Mouse (Mus musculus) urinary bladder, postnatal 14 days (tissue): ENCODE results near the gene Ank2.

Experiments
- DNase-seq: peaks from one replicate; pipeline ENCODE4 v3.0.0; 2021; ENCODE audit warnings: low spot score

The Ank2 gene

DNA sequence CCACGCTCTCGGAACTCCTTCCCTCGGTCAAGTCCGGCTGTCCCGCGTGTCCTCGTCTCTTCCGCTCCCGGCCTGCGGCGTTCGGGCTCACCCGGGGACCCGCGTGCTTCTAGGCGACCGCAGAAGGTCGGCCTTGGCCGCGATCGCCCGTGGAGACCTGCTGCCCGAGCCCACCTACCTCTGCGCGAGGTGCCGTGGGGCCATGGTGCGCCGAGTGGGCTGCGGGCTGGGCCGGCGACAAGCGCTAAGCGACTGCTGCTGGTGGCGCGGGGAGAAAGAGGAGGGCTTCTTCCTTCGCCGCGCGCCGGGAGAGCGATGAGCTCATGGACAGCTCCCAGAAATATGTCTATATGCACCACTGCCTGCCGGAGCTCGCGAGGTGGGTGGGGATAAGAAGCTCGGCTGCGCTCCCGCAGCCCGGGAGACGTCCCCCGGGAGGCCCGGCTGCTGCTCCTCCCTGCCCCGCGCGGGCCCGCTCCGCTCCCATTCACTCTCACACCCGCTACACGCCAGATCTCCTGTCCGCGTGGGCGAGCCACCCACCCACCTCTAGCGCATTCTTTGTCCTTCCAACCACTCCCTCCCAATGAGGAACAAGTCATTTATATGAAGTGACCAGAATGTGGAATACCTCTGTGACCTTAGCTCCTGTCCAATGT is at the start of gene Ank2:
Gene Ank2, minus strand, starts transcription at position 609 of the 659 bp plus-strand sequence.
- DNase-seq = peak; percentile 26

DNA sequence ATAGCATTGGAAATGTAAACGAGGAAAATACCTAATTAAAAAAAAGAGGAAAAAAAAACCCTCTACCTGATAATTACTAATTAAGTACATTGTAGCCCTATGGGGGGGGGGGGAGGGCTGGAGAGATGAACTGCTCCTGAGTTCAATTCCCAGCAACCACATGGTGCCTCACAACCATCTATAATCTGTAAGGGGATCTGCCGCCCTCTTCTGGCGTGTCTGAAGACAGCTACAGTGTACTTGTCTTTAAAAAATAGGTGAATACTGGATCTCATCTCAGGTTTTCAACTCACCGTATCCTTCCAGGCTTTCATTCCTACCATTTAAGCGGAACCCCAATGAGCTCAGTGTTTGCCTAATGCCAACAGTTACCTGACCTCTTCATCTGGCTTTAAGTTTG is 48.7 kb upstream of the Ank2 start:
- DNase-seq = peak; percentile 7

DNA sequence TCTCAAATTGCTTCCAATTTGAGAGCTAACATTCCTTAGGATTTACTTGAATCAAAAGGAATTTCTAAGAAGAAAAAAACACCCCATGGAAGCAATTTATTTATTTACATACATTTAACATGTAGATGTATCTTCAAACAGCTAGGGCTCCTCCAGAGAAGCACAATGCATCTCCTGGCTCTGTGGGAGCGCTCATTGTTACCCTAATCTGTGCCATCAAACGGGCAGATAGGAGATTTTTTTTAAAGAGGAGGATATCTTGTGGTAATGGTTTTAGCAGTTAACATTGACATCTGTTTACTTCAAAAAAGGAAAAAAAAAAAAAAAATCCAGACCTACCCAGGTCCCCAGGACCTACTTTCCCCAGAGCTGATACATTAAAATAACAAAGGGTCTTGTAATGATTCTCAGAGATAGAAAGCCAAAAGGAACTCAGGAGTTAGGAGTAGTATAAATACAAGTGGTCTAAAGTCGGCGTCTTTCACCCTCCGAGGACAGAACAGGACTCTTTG is 45.5 kb upstream of the Ank2 start:
- DNase-seq = no peak

DNA sequence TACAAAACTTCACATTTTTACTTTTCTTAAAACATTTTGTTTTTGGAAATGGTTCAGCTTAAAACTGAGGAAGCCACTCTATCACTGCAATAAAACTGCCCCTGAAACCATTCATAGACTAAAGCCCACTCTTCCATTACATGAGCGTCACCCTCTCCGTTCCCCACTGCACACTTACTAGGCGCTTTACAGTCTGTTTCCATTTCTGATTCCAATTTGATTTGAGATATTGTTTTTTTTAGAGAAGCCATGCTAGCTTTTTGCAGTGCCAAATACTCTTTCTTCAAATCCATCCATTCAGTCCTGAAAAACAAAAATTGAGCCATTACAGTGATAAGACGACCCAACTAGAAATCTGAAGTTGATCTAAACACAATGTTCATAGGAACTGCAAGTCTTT is 44.8 kb upstream of the Ank2 start:
- no peak for DNase-seq

- no peak for DNase-seq
Observed at GRCm38 (mm10) chr3:127539193-127539592, 40.0 kb upstream of the Ank2 start.

GRCm38 (mm10) chr3:127530293-127530692 is 31.1 kb upstream of the Ank2 start:
- DNase-seq = no peak

GRCm38 (mm10) chr3:127529824-127530223 is 30.7 kb upstream of the Ank2 start:
- DNase-seq = no peak

DNA sequence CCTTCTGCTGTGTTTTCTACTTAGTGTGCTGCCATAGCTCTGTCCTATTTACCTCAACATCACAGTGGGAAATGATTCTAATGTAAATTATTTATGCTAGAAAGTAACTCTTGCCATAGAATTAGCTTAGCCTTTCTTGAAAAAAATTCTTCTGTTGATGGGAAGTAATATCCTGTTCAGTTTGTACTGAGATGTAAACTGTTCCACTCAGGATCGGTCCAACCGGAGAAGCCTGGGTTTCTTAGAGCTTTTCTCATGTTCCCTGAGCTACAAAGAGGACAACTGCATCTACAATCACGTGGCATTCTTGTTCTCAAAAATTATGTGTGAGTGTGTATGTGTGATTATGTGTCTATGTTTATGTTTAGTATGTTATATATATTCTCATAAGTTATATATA is 30.1 kb upstream of the Ank2 start:
- no peak for DNase-seq

DNA sequence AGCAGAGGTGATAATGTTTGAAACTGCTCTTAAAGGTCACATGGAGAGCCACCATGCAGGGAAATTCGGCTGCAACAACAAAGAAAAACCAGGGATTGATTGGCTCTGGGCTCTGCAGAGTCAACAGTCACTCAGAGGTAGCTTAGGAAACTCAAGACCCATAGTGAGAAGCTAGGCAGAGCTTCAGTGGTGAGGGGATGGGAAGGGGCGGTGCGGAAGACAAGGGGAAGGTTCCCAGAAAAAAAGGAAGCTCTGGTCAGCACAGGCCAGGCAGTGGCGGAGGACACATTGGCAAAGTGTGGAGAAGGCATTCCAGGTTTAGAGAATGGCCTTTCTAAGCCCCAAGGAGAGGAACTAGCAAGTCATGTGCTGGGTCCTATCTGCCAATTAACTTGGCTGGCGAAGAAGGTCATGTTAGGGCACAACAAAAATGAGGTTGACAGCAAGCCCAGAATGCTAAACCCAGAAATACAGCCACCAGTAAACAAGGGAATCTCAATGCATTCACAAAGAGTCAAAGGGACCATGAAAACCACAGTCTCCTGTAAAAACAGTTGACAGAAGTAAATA is 28.4 kb upstream of the Ank2 start:
- no peak for DNase-seq

GRCm38 (mm10) chr3:127525188-127525819 is 26.2 kb upstream of the Ank2 start:
- DNase-seq = no peak

- DNase-seq = no peak
Observed at GRCm38 (mm10) chr3:127521156-127521555, 22.0 kb upstream of the Ank2 start.

DNA sequence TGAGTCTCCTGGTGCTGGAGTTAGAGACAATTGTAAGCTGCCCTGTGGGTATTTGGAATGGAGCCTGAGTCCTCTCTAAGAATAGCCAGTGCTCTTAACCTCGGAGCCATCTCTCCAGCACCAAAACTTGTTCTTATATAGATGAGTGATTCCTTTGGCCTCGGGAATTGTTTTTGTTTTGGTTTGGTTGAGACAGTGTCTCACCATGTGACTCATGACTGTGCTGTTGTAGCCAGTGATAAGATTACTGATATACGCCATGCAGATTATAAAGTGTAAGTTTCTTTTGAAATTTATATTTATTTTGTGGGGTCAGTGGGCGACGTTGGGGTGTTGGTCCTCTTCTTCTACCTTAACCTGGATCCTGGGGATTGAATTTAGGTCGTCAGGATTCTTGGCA is 21.1 kb upstream of the Ank2 start:
- no peak for DNase-seq

GRCm38 (mm10) chr3:127515251-127515650 is 16.1 kb upstream of the Ank2 start:
- no peak for DNase-seq

DNA sequence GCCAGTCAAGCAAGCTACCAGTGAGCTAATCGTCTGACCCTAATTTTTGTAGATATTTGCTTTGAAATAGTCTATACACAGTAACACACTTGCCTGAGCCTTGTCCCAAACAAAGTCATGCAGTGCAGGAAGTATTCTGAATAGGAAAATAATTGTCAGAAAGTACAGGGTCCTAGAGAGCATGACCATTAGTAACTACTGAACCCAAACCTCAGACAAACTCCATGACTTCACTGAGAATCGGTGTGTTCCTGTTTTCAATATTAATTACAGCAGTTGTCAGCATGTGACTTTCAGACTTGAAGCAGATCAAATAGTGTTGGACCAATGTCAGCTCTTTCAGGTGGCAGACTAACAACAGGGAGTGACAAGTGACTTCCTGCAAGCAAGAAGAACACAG is 14.5 kb upstream of the Ank2 start:
- DNase-seq = no peak

DNA sequence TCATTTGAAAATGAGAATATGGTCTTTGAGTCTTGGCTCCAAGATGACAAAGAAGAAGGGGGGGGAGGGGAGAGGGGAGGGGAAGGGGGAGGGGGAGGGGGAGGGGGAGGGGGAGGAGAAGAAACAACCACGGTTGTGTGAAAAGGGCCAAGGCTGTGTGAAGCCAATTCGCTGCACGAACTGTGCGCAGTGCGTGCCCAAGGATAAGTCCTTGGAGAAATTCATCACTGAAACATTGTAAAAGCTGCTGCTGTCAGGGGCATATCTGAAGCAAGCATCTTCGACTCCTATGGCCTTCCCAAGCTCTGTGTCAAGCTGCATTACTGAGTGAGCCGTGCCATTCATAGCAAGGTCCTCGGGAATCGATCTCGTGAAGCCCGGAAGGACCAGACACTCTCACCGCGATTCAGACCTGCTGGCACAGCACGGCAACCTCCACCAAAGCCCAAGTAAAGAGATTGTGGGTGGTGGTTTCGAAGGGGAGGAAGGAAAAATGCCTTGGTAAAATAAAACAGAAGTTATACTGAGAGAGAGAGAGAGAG is 13.7 kb upstream of the Ank2 start:
- DNase-seq = no peak

DNA sequence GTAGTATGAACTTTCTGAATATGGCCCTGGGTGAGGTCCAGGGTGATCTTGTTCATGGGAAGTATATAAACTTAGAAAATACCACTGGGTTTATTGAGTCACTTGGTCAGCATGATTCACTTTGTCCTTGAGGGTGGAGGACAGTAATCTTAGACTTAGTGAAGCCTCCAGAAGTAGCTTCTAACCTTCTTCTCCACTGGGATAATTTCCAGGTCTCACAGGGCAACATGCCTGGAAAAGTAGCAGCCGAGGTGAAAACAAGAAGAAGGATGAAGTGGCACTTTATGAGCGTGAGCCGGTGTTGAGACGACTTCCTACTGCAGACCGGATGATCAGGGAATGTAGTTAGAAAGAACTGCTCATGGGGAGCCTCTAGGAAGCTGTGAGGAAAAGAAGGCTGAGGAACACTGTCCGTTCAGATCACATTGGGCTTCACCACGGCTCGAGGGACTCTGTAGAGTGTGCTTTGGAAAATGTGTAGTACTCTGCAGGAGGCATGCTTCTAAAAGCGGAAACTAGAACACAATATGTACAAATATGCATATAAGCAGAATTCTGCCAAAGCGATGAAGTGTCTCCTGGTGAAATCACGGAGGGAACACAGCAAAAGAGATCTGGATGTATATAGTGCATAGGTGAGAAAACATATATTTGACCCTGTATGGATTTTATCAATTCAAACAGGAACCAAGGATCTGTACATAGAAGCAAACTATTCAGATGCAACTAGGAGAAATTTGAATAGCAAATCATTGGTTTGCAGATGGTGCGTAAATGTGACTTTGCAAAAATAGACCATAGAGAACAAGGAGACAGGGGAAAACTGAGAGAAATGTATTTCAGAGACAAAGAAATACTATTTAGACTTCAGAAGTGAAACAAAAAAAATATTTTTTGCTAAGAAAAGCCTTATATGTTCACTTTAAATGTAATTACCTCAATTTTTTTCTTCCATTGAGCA is 12.9 kb upstream of the Ank2 start:
- DNase-seq = no peak

DNA sequence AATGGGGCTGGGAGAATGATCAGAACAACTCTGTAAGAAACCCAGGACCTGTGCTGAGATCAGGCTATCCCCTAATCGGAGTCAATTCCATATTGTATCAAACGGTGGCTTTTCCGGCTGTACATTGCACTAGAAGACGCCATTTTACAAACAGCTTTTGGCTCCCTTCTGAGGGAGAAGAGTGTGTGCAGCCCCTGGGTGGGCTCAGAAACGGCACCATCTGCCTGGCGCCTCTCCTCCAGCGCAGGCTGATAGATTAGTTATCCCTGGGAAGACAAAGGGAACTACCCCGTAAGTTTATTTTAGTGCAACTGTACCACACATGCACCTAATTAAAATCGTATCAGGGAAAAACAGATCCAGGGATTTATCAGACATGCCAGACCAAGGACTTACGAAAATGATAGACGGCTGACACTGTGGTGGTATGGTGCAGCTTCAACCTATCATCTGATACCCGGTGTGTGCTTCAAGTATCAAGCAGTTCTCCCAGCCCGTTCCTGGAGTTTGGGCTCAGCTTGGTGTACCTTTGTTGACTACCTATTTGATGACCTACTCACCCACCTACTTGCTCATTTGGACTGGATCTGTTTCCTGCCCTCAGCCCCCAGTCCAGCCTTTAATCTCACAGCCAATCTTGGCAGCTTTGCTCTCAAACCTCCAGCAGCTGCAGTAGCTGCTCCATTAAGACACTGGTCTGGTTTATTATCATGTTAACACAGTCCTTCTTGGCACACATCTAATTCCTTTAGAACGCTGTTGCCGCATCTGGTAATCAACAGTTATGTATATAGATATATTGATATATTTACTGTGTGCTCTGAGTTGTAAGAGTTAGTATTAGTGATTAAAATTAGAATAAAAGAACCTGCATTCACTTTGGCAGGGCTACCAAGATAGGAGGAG is 9.0 kb upstream of the Ank2 start:
- DNase-seq = no peak

- DNase-seq = no peak
Observed at GRCm38 (mm10) chr3:127498197-127498741, 881 bp downstream of the Ank2 start.

- DNase-seq = no peak
Observed at GRCm38 (mm10) chr3:127492663-127493062, 6.5 kb downstream of the Ank2 start.

DNA sequence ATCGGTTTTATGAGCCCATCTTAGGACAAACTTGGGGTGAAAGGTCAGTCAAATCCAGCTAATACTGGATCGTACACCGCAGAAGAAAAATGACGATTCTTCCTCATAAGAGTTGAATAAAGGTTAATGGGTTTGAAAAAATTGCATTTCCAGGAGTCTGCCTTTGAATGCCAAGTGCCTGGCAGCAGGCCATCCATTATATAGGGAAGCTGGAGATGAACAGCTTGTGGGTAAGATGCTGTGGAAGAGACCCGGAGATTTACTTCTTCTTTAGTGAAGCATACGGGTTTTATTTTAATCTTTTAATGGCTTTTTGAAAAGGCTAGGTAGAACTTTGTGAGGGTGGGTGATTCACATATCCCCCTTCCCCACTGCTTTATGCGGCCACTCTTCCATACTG is 11.8 kb downstream of the Ank2 start:
- no peak for DNase-seq

- DNase-seq = no peak
Observed at GRCm38 (mm10) chr3:127485174-127485573, 14.0 kb downstream of the Ank2 start.
